Mouse (Mus musculus) thymus, postnatal 14 days (tissue): ENCODE data around the gene Rbms2.
"Not testable (repeated sequence)": the region's sequence is repeated elsewhere in the genome, so short reads cannot be mapped to it uniquely, and the experiment has no call there.

Experiments
- DNase-seq: peaks from one replicate; pipeline ENCODE4 v3.0.0; 2021

The Rbms2 gene

DNA sequence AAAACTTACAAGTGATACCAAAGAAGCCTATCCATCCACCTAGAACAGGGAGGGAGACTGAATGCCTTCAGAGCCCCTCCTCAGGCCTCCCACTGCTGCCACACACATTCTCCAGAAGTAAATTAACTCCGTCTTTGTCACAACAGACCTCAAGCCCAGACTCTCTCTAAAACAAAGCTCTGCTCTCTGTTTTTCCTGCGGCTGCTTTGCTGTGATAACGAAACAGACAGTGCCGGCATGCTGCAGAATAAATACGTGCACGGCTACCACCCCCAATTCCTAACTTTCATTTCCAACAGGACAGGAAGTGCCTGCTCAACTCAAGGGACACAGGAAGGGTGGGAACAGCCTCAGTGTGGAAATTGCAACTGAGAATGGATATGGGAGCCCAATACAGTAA lies at the start of gene Rbms2:
Gene Rbms2, minus strand, starts transcription at position 309 of the 400 bp plus-strand sequence.
- no peak for DNase-seq

- no peak for DNase-seq
These were observed 47.9 kb upstream of the Rbms2 start for GRCm38 (mm10) chr10:128228009-128228408.

DNA sequence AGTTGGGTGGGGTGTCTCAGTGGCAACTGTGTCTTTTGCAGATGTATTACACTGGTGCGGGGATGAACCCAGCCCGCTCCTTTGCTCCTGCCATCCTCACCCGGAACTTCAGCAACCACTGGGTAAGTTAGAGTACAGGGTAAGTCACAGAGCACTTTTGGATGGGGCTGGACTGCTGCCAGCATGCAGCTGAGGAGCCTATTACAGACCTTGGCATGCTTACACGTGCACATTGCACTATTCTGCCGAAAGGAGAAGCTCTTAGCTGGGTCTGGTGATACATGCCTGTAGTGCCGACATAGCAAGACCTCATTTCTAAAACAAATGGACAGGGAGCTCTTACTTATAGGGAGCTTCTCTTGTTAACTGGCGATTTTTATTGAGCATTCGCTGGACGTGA lies 47.5 kb upstream of the Rbms2 start:
- DNase-seq = no peak

DNA sequence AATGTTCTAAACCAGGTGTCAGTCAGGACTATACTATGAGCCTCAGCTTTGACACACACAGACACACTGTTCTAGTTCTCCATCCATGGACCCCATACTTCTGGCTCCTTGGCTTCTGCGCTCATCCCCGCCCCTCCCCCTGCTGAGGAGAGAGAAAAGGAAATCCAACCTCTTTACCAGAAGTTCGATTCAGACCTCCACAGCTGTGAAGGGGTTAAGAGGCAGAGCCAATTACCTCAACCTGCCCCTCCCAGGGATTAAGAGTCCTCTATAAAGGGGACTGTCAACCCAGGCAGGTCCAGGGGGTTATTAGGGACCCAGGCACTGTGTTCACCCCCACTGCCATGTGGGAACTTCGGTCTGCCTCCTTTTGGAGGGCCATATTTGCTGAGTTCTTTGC lies 45.4 kb upstream of the Rbms2 start, which contains the start of gene Mip:
Gene Mip, plus strand, starts transcription at position 301 of the 400 bp plus-strand sequence.
- DNase-seq = no peak

DNA sequence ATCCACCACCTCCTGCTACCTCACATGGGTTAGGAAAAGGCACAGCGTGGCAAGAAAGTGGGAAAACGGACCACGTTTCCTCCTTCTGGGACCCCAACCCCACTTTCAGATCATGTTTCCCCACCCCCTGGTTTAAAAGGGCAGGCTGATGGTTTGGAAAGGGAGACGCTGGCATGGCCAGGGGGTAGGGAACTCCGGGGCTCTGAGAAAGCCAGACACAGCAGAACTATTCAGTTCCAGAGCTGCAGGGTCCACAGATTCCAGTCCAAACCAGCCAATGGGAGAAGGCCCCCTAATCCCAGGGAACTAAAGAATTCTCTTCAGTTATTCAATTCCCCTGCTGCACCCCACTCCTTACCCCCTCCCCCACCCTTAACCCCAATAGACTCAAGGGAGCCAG lies 45.0 kb upstream of the Rbms2 start:
- no peak for DNase-seq

- DNase-seq = no peak
These were observed 41.6 kb upstream of the Rbms2 start for GRCm38 (mm10) chr10:128221533-128222286.

GRCm38 (mm10) chr10:128218387-128219117 lies 38.5 kb upstream of the Rbms2 start:
- DNase-seq = no peak

DNA sequence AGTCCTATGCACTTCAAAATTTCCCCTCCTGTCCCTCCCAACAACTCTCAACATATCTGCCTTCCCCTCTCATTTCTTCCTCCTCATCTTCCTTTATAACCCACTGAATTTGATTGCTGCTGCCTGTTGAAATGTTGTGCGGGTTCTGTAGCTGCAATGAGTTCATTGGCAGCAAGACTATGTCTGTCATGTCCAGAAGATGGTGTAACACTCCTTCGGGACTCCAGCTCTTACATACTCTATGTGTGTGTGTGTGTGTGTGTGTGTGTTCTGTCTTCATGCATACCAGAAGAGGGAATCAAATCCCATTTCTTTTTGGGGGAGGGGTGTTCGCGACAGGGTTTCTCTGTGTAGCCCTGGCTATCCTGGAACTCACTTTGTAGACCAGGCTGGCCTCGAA lies 34.9 kb upstream of the Rbms2 start:
- DNase-seq = no peak

- not testable (repeated sequence) for DNase-seq
These were observed 34.0 kb upstream of the Rbms2 start for GRCm38 (mm10) chr10:128214112-128214511.

GRCm38 (mm10) chr10:128212871-128213323 lies 32.8 kb upstream of the Rbms2 start:
- DNase-seq = peak; percentile 79

DNA sequence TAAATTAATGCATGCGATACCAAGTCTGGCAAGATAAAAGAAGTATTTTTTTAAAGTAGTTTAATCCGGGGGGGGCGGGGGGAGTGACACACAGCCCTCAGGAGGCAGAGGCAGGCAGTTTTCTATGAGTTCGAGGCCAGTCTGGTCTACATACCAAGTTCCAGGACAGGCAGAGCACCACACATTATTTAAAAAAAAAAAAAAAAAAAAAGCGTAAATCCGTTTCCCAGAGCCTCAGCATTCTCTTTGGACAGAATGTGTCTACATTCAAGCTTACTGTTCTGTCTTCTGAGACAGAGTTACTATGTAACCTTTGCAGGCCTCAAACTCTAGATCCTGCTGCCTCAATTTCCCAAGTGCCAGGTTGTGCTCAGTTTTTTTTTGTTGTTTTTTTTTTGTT lies 32.1 kb upstream of the Rbms2 start:
- no peak for DNase-seq

GRCm38 (mm10) chr10:128211390-128212108 lies 31.5 kb upstream of the Rbms2 start, which contains the start of gene Spryd4:
Gene Spryd4 (minus strand): TSS chr10:128211807.
- peak; percentile 91 for DNase-seq

DNA sequence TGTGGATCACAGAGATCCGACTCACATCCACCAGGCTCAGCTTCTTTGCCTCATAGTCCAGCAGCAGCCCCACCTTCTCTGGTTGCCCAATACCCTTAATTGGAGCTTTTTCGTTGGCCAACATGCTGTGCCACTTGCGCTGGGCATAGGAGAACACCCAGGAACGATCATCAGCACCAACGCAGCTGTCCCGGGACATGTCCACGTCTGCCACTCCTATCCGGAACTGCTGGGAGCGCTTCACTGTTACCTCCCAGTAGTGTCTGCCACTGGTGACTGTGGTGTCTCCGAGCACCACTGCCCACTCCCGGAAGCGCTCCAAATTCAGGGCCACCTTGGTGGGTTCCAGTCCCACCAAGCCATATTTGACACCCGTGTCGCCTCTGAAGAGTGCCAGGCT lies 30.9 kb upstream of the Rbms2 start:
- DNase-seq = peak; percentile 28

- no peak for DNase-seq
These were observed 30.0 kb upstream of the Rbms2 start for GRCm38 (mm10) chr10:128210131-128210530.

DNA sequence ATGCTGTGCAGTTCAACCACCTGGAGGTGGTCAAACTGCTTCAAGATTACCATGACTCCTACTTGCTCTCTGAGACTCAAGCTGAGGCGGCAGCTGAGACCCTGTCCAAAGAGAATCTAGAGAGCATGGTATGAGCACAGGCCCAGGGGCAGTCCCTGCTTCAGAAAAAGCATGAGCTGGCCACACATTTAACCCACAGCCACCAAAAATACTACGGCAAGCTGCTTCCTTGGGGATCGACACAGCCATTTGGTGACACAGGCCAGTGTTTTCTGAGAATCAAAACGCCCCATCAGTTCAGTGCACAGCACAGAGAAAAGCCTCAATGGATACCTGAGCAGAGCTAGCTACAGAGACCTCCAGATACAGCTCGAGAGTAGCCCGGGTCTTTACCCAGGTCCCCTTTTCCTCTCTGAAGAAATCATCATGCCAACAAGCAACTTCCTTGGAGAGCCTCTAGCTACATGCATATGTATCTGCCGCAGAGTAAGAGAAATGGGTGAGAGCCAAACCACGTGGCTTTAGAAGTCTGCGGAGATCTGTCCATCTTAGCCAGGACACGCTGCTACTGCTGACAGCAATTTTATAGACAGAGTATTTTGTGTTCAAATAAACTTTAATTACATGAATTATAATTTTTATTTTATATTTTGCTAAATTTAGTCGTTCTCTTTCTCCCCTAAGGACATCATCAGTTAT lies 29.4 kb upstream of the Rbms2 start:
- DNase-seq = no peak

DNA sequence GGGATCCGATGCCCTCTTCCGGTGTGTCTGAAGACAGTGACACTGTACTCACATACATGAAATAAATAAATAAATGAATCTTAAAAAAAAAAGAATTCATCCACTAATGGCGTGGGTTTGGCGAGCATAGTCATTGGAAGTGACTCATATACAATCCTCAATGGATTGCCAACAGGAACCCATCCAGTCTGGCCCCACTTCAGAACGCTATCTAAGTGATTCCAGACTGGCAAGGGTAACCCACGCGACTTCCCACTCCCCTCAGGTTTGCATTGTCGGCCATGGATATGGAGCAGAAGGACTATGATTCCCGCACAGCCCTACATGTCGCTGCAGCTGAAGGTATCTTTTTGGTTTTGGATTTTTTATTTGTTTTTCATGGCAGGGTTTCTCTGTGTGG lies 28.2 kb upstream of the Rbms2 start:
- no peak for DNase-seq

- DNase-seq = no peak
These were observed 24.8 kb upstream of the Rbms2 start for GRCm38 (mm10) chr10:128204941-128205340.

DNA sequence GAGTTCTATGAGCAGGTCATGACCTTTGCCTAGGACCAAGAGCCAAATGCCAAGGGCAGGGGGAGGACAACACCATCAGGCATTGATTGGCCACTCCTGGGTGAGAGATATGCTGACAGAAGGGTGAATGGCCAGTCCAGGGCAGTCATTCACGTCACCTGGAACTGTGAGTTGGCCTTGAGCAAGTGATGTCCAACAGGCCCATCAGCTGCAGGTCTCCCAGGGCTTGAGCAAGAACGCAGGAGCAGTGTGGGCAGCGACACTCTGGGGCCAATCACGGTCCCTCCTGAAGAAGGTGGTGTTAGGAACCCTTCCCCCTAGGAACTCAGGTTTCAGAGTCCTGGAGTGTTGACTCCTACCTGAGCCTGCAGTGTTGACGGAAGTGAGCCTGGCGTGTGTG lies 21.8 kb upstream of the Rbms2 start:
- no peak for DNase-seq

- DNase-seq = no peak
These were observed 14.7 kb upstream of the Rbms2 start for GRCm38 (mm10) chr10:128194551-128195461.

- DNase-seq = peak; percentile 97
These were observed 14.0 kb upstream of the Rbms2 start, which contains the start of gene Gls2 for GRCm38 (mm10) chr10:128194024-128194550. Gene Gls2 (plus strand): TSS chr10:128194457.

DNA sequence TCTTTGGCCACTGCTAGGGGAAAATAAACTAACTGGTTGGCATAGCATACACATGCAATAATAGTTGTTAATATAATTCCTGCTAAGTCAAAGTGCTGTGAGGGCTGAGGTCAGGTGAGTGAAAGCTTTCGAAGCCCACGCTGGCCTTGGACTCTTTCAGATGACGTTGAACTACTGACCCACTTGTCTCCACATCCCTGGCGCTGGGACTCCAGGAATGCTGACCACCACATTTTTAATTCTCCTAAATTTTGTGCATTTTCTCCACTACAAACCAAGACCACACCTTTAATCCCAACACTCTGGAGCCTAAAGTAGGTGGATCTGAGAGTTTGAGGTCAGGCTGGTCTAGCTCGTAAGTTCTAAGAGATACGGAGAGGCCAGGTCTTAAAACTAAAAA lies 13.0 kb upstream of the Rbms2 start:
- no peak for DNase-seq
